Mouse (Mus musculus): ENCODE measurements around the gene Litaf.

The Litaf gene

DNA sequence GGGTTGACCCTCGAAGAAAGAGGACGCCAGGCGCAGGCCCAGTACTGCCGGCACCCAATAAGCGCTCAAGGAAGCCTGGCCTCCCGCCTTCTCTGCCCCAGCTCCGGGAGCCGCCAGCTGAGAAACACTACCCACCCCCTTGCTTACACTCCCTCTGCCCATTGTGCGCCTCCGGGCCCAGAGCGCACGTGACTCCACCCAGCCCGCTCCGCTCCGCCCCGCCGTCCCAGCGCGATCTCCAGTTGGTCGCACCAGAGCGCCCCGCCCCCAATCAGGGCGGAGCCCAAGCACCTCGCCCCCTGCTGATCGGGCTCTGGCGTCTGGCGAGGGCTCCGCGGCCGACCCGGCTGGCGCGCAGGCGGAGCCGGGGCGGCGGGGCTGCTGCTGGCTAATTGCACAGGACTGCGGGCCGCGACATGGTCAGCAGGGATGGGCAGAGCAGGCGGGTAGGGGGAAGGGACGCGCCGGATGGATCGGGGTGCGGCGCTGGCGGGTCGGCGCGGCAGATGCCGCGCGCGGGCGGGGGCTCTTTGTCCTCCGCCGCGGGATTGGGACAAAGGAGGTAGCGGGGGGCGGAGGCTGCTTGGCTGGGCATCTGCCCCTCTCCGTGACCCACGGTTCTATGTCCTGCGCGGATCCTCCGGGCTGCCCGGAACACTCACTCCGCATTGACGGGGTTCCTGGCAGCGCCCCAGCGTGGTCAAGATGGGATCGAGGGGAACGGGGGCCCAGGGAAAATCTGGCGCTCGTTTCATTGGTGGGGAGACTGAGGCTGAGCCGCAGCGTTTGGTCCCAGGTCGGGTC is at the start of gene Litaf:
TSS of gene Litaf (minus strand) at position 129 of the 804 bp plus-strand sequence.
- peak; percentile 96 for DNase-seq (ENCODE audit: low read depth, low spot score)

DNA sequence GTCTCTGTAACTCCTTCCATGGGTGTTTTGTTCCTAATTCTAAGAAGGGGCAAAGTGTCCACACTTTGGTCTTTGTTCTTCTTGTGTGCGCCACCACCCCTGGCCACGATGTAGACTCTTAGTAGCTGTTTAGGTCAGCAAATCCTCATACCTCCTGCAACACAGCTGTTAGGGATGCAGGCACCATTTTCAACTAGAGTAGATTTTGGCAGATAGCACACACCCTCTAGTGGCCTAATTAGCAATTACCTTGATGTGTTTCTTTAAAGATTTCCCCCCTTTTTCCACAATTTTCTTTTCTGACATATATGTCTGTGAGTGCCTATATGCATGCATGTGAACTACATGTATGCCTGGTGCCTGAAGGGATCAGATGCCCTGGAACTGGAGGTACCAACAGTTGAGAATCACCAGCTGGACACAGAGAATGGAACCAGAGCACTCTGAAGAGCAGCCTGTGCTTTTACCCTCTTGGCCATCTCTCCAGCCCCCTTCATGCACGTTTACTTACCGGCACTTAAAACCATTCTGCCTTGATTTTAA is 43.3 kb upstream of the Litaf start:
- no peak for DNase-seq (ENCODE audit: low read depth, low spot score)

DNA sequence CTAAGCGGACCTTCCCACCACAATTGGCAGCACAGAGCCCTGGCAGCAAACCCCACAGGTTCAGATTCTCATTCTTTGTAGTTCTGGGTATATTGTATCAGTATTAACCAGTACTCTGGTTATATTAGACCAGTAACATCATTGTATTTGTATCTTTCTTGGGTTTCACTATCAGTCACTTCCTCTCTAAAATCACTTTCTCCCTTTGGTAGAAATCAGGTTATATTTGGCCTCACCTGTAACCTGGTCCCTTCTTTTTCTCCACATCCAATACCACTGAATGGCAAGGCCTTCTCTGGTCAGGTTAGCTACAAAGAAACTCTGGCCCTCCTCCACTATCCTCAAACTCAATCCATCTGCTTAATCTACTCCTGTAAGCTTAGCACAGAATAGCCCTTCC is 38.9 kb upstream of the Litaf start:
- no peak for DNase-seq (ENCODE audit: low read depth, low spot score)

DNA sequence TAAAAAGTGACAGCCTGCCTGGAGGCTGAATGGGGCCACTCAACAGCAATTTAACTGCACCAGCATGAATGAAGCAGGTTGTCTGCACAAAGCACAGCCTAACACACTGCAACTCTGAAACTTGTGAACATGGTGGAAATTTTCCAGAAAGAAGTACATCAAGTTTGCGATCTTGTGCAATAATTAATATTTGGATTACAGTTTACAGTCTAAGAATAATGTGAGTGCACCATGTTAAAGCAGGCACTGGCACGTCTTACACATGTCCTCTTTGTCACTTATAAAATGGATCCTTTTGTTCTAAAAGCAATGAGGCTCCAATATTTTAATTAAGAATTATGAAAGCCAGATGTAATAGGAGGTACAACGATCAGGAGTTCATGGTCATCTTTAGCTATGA is 31.3 kb upstream of the Litaf start:
- no peak for DNase-seq (ENCODE audit: low read depth, low spot score)

DNA sequence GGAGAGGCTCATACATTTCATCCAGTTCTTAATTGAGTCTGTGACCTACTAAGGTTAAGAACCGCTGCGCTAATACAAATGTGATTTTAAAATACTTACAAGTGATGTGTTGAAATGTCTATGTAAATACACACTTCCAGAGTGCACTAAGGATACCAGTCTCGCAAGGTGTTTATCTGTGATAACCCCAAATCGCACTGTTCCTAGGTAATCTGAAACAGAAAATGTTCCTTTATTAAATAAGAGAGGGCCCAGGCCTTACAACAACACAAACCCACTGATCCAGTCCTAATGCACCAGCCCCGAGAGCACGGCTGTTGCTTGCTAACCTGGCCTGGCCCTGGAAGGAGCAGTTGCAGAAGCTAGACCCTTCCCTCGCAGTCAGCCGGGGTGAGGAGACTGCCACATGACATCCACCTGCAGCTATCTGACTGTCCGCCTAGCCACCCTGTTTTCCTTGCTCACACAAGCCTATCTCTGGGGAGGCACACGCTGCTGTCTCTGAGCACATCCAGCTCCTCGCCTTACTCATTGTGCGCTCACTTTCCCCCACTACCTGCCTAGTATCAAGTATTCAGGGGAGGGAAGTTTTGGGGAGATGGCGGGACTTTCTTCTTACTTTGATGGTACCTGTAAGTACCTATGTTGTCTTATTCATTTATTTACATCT is 27.9 kb upstream of the Litaf start:
- DNase-seq (ENCODE audit: low read depth, low spot score): no peak

DNA sequence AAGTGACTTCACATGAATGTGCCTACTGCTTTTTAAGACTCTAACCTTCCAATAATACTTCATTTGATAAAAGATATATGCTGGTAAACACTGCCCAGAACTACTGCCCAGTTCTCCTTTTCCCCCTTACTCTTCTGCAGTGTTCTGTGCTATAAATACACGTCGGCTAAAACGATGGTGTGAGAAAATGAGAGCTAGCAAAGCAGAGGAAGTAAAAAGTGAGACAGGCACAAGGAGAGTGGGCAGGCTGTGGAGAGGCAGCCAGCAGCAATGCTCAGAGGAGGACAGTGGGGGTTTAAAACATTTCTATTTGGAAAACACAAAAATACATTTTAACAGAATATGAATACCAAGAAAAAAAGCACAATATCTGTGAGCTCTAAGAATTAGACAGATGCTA is 26.6 kb upstream of the Litaf start:
- DNase-seq (ENCODE audit: low read depth, low spot score): no peak

DNA sequence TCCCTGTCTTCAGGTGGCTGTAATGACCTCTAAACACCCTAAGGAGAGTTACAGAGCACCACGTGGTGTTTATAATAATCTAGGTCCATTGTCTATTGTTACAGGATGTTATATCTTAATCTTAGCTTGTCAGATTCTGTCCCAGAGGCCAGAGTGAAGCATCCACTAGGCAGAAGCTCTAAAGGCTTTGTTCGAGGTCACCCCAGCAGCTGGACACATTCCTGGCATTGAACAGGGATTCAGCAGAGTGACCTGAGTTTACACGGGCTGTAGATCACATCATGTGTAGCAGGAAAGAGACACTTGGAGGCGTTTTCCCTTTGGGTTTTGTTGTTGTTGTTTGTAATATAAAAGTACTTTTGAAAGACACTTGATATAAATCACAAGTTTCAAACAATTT is 26.1 kb upstream of the Litaf start:
- no peak for DNase-seq (ENCODE audit: low read depth, low spot score)

DNA sequence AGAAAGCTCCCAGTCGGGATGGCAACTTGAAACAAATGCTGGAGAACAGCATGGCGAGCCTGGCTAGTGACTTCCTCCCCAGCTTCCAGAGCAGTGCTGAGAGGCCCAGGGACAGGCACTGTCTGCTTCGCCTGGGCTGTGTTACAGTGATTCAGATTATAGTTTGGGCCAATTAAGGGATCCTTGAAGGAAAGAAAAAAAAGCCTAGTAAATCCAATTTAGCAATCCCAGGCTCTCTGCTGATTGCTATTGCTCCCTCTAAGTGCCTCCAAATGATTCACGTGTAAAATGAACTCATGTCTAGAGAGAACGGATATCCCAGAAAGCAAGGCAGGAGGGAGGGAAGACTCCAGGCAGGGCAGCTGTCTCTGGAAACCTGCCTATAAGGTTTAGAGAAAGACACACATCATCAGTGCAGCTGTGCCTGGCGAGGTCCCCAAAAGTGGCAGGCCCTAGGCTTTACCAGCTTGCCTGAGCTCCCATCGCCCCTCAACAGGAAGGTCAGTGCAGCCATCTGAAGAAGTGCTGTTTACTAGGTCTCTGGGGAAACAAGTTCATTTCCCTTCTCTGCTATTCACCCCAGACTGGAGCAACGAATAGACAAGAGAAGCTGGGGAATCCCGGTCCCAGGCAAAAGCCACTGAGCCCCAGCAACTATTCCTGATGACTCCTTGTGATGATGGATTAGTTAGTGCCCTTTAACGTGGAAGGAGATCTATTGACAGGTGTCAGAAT is 25.0 kb upstream of the Litaf start:
- no peak for DNase-seq (ENCODE audit: low read depth, low spot score)

DNA sequence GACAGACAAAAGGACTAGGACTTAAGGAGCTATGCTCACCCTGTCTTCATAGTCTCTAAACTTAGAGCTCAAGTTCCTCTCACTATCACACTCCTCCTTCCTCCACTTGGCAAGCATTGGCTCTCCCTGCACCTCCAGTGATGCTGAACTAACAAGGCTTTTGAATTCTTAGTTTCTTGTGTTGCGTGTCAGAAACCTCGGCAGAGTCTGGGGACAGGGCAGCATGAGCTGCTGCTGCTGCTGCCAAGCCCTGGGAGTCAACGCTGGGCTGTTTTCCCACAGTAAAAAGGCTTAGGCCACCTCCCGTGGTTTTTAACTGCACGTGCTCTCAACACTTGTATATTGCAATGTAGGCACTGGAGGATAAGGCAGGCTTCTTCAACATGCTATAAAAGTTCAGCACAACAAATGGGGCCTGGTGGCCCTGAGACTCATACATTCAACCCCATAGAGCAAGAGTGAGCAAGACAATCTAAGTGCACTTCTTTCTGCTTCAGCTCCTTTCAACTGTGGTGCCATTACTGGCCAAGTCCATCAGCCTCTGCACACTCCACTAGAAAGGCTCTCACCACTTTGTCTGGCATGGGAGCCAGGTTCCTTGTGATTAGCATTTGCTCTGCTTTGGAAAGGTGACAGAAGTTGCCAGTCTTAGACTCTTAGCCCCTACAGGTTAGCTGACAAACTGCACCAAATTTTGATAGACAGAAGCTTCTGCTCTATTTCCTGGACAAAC is 21.1 kb upstream of the Litaf start:
- peak; percentile 49 for DNase-seq (ENCODE audit: low read depth, low spot score)

DNA sequence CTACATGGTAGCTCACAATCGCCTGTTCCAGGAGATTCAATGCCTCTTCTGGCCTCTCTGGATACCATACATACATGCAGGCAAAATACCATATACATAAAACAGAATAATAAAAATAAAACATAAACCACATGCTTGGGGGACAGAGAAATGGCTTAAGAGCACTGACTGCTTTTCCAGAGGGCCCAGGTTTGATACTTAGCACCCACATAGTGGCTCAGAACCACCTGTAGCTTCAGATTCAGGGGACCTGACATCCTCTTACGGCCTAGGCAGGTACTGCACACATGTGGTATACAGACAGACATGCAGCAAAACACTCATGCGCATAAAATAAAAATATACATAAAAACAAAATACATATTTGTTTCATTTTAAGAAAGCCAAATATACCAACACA is 20.3 kb upstream of the Litaf start:
- DNase-seq (ENCODE audit: low read depth, low spot score): no peak

DNA sequence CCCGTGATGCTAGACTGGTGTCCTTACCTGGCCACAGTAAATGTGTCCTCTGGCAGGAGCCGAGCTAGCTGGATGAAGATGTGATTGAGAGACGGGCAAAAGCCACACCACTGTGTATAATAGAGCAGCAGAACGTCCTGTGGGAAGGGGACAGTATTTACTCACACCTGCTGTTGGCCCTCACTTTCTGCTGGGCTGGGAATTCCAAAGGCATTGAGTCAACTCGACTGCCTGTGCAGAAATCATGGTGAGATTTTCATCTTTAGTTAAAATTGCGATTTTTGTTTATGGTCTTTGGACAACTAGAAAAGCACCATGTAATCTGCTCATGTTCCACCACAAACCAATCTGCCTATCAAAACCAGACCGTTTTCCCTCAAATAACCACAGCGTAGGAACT is 18.2 kb upstream of the Litaf start:
- DNase-seq (ENCODE audit: low read depth, low spot score): no peak

DNA sequence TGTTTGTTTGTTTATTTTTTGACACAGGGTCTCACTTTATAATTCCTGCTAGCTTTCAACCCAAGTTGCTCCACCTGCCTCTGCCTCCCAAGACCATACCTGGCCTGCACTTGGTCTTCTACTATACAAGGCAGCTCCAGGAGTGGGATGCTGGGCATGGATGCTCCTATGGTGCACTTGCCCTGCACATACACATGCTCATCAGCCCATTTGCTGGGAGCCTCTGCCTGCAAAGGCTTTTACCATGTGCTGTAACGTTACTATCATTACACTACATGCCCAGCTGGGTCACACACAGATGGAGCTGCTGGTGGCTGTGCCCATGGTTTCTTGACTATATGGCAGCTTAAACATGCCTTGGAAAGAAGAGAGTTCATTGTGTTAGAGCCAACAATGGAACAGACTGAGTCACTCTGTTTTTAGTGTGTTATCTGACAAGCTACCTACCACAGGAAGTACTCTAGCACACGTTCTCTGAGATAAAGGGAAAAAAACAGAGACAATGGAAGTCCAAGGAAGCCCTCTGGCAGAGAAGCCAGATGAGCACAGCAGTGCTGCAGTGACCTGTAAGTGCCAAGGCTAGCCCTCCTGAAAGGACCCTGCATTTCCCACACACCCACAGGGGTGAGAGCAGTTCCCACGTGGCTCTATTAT is 12.4 kb upstream of the Litaf start:
- DNase-seq (ENCODE audit: low read depth, low spot score): no peak

DNA sequence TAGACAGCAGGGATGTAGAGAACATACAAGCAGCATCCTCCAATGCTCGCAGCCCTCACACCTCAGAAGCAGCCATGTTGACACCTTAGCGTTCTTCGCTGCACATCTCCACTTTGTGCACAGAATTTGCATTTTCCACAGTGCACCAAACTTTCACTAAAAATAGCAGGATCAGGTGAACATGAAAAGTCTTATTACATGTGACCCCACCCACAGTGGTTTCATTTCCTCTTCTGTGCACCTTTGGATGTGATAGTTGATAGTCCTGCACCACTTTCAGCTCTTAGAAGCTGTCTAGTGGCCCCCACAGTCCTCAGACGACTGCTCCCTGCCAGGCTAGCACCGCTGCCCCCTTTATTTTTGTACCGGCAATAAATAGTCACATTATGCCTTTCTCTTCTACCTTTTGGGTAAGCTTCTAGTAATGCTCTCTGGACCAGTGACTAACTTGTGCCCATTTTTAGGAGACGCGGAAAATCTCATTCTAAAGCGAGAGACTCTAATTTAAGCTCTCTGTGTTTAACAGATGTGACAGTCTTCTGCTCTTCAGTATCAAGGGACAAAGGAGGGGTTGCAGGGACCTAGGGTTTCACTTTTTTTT is 11.7 kb upstream of the Litaf start:
- no peak for DNase-seq (ENCODE audit: low read depth, low spot score)

DNA sequence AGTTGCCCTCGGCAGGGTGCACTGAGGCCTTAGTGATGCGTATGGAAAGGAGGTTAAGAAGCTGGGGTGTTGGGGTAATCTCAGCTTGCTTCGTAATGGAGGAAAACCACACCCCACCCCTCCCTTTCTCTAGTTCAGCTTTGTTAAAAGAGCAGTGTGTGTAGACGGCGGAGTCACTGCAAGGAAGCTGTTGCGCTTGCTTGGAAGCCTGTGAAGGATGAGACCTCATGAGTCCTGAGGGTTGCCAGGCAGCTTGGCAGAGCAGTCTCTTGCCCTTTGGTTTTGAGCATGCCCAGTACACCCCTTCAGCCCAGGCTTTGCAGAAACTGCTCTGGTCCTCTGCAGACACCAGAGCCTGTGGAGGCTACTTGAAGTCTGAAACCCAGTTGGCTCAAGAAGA is 7.1 kb upstream of the Litaf start:
- no peak for DNase-seq (ENCODE audit: low read depth, low spot score)

DNA sequence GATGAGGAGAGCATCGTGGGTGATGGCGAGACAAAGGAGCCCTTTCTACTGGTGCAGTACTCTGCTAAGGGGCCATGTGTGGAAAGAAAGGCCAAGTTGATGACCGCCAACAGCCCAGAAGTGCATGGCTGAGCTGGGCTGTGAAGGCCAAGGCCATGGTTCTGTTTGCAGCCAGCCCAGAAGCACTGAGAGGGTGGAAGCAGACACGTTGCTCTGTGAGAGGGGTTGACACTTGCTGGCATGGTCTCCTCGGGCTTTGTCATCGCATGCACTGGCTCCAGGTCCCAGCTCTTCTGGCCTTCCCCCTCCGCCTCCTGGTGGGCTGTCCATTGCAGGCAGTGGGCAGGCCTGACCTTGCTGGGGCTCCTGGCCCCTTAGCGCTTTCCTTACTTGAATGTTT is 6.5 kb upstream of the Litaf start:
- DNase-seq (ENCODE audit: low read depth, low spot score): no peak

DNA sequence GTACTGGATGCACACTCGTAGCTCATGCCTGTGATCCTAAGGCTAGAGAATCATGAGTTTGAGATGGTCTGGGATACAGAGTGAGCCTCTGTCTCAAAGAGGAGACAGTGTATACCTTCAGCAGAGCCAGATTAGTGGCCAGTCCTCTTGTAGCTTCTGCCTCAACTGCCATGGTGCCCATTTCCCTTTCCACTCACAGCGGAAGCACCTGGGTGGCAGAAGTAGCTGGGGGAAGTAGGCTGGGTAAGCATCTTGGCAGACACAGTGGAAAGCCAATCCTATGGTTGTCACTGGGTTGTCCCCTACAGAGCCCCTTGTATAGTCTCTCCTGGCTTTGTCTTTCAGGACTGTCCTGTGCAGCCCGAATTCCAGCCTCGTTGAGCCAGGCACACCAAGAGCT is 5.9 kb upstream of the Litaf start:
- DNase-seq (ENCODE audit: low read depth, low spot score): no peak

DNA sequence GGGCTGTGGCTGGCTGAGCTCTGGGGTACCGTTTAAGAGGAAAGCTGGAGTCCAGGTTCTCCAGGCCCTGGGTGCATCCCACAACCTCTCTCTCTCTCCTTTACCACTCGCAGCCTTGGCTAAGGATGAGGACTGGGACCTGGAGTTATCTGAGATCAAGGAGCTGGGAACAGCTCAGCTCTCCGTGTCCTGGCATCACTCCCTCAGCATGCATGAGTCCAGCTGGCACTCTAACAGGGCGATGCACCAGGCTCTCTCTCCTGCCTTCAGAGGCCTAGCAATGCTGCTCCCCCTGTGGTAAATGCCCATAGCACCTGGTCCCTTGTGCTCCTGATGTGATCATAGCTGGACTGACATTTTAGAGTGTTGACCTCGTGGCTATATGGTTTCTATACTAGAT is 5.2 kb upstream of the Litaf start:
- no peak for DNase-seq (ENCODE audit: low read depth, low spot score)

DNA sequence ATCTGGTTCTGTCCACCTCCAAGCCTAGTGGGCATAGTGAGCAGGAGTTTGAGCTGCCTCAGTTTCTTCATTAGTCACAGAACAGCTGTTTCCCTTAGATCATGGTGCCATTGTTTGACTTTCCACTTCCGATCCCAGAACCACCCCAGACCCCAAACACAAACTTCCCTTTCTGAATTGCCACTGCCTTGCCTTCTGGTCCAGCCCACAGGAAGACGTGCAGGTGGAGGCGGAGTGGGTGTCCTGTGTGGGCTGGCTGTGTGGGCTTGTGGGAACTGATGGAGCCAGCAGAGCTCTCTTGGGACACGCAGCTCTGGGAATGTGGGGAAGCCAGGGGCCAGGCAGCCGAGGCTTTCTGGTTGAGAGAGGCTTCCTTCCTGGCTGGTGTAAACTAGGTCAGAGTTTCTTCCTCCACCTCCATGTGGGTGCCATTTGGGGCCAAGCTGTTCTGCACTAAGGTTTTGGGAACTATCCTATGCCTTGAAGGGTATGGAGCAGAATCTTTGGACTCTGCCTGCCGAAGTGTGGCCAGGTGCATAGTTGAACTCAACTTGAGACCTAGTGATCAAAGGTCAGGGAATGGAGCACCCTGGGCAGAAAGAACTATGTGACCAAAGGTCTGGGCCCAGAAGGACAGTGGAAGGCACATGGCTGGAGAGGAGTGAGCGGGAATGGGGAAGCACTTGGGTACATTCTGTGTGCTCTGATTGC is 3.9 kb upstream of the Litaf start:
- DNase-seq (ENCODE audit: low read depth, low spot score): no peak

DNA sequence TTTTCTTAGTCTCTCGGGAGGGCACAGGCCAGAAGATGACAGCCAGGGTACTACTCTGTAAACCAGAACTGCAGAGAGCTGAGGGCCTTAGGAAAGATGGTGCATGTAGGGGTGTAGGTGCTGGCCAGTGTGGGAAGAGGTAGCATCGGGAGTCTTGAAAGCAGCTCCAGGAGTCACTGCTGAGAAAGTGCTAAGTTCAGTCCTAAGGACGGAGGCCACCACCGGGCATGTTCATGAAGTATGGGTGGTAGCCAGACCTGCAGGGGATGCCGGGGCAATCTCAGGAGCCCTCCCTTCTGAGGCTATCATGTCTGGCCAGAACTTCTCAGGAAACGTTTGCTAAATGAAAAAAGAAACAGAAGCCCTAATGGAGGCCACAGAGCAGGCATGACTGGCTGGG is 3.3 kb upstream of the Litaf start:
- DNase-seq (ENCODE audit: low read depth, low spot score): no peak

DNA sequence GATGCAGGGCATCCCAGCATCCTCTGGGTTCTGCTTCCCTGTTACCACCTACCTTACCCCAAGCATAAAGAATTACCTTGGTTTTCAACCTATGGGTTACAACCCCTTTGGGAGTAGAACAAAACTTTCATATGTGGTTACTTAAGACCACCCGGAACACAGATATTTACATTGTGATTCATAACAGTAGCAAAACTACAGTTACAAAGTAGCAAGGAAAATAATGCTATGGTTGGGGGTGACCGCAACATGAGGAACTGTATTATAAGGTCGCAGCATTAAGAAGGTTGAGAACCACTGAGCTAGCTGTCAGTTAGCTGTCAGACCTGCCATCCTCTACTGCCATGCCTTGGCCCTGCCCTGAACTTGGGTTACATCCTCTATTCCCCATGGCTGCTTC is 2.7 kb upstream of the Litaf start:
- no peak for DNase-seq (ENCODE audit: low read depth, low spot score)
